Mouse (Mus musculus) hindbrain, embryonic 14.5 days (tissue): ENCODE measurements around the gene Tgtp2. TPM values are rescaled to one million over a fixed set of nuclear protein-coding genes. Genes with fewer than 3 reads are reported as not detected.
"Not testable (repeated sequence)": the region's sequence is repeated elsewhere in the genome, so short reads cannot be mapped to it uniquely, and the experiment has no call there.

Experiments
- ATAC-seq: fragments of 200-750 bp; cut with Nextera tagmentation; 2 replicates; pipeline ENCODE4 v1.8.0; 2017; ENCODE audit warnings: moderate number of reproducible peaks, mild to moderate bottlenecking, moderate TSS enrichment, moderate library complexity; ENCODE audit not compliant: low FRiP score
- DNase-seq: peaks from one replicate; pipeline ENCODE4 v3.0.0-alpha.2; 2015; ENCODE audit warnings: low spot score
- H3K27ac ChIP-seq: fragments of 300-500 bp; sonication (generic); 2 replicates; pipeline ENCODE4 v1.5.1; 2014; ENCODE audit warnings: mild to moderate bottlenecking, moderate library complexity
- H3K27me3 ChIP-seq: fragments of 300-500 bp; sonication (generic); 2 replicates; pipeline ENCODE4 v1.6.1; 2014; ENCODE audit warnings: mild to moderate bottlenecking, low read length, mixed read lengths; ENCODE audit not compliant: control insufficient read depth, insufficient read depth
- H3K36me3 ChIP-seq: fragments of 300-500 bp; sonication (generic); replicated peaks from 2 replicates; pipeline ENCODE4 v1.6.1; 2014; ENCODE audit not compliant: control insufficient read depth, insufficient read depth
- H3K4me1 ChIP-seq: fragments of 300-500 bp; sonication (generic); replicated peaks from 2 replicates; pipeline ENCODE4 v1.6.1; 2014; ENCODE audit warnings: antibody characterized with exemption, low read length, mixed read lengths; ENCODE audit not compliant: control insufficient read depth, insufficient read depth
- H3K4me2 ChIP-seq: fragments of 300-500 bp; sonication (generic); replicated peaks from 2 replicates; pipeline ENCODE4 v1.6.1; 2014; ENCODE audit warnings: mild to moderate bottlenecking, moderate library complexity
- H3K4me3 ChIP-seq: fragments of 300-500 bp; sonication (generic); replicated peaks from 2 replicates; pipeline ENCODE4 v1.5.1; 2014; ENCODE audit warnings: mild to moderate bottlenecking, low read length
- H3K9ac ChIP-seq: fragments of 300-500 bp; sonication (generic); 2 replicates; pipeline ENCODE4 v1.6.1; 2014
- H3K9me3 ChIP-seq: fragments of 300-500 bp; sonication (generic); 2 replicates; pipeline ENCODE4 v1.6.1; 2016; ENCODE audit warnings: low read length; ENCODE audit not compliant: control insufficient read depth
- WGBS: fragments of 180-500 bp; shearing (Covaris S2); extraction: QIAGEN DNeasy Blood & Tissue Kit; methylation state at CpG from one replicate; pipeline ENCODE4 v1.1.7; 2014; 5-methylcytosine and 5-hydroxymethylcytosine counted together
- polyA plus RNA-seq: library from polyadenylated mRNA; unstranded; fragments of >200 nt; fragmentation: Nextera tagmentation; extraction: Ambion mirVana; gene quantifications from 2 replicates; pipeline ENCODE4 v1.2.1, GENCODE M21; 2014

Tgtp2 gene
- polyA plus RNA-seq, 1 experiment from 2014 or later: not detected

DNA sequence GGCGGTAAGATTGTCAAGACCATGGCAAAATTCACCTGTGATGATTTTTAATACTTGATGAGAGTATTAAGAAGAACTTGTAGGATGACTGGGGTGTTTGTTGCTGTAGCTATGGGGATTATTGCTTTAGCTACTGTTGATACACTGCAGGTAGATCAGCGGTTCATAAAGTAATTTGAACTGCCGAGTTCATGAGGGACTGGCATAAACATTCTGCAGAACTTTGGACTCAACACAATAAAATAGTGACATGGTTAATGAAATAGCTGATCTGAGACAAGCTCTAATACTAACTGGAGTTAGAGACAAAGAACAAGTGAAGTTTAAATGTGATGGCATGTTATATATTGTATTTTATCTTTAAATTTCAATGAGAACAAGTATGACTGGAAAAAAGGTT is 14.7 kb upstream of the Tgtp2 start:
- no peak overlapping the region for H3K4me3 ChIP-seq
- H3K9ac ChIP-seq: no peak overlapping the region
- H3K4me1 ChIP-seq: no peaks in the 10 kb centered on the region
- H3K4me2 ChIP-seq: no peak overlapping the region
- no peaks in the 10 kb centered on the region for H3K27me3 ChIP-seq
- 90% methylated on average over 3 of the region's 3 CpGs for WGBS
- H3K9me3 ChIP-seq: no peaks in the 10 kb centered on the region
- no peak for DNase-seq
- no peaks in the 10 kb centered on the region for H3K36me3 ChIP-seq
- no peak for ATAC-seq
- no peak overlapping the region for H3K27ac ChIP-seq

DNA sequence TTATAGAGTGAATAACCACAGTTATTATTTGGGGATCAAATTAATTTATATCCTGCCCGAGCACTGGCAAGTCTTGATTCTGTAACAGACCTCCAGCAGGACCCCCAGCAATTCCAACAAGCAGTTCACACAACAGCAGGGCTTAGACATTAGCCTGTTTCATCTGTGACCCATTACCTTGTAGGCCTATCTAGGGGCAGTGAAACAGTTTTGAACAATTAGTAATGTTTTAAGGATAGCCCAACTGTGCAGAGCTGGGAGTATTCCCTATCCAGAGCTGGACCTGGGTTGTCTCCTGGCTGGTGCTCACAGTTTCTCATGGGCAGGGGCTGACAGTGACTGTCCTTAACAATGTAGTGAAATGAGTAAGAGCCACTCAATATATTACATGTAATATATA is 13.0 kb upstream of the Tgtp2 start:
- Histone ChIP-seq H3K36me3 (no peaks in the 10 kb centered on the region), H3K4me3 (no peak overlapping the region), H3K9me3 (no peaks in the 10 kb centered on the region), H3K27me3 (no peaks in the 10 kb centered on the region), H3K27ac (no peak overlapping the region), H3K4me1 (no peaks in the 10 kb centered on the region), H3K9ac (no peak overlapping the region), H3K4me2 (no peak overlapping the region)
- DNase-seq (no peak), ATAC-seq (no peak)
- 85% methylated on average over 1 of the region's 1 CpGs for WGBS

DNA sequence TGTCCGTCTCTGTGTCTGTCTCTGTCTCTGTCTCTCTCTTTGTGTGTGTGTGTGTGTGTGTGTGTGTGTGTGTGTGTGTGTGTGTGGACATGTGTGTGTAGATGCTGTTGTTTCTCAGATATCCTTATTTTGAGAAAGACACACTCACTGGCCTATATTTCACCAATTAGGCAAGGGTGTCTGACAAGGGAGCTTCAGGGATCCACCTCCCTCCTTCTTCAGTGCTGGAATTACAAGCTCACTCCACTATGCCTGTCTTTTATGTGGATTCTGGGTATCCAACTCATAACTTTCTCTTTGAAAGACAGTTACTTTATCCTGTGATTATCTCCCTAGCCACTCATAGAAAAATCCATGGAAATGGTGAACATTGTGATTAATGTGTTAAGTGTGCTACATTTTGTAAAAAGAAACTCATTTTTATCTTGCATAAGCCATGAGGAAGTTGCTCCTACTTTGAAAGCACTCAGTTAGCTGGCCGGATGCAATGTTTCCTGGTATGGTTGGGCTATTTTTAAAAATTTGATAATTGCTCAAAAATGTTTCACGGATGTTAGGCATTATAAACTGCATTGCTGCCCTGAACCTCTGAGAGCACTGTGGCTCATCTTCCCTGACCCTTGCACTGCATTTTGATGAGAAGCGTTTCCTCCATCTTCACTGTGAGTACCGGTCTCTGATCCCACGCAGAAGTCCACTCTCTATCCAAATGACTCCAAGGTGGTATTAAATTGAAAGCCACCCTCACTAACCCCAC is 12.2 kb upstream of the Tgtp2 start, which contains the start of gene Ifi47:
Gene Ifi47, plus strand, starts transcription at position 587 of the 757 bp plus-strand sequence.
- not testable (repeated sequence) for DNase-seq, H3K9ac ChIP-seq, H3K4me2 ChIP-seq, ATAC-seq, H3K4me1 ChIP-seq, H3K36me3 ChIP-seq, H3K27me3 ChIP-seq, H3K9me3 ChIP-seq, H3K27ac ChIP-seq, H3K4me3 ChIP-seq
- 85% methylated on average over 6 of the region's 6 CpGs for WGBS

DNA sequence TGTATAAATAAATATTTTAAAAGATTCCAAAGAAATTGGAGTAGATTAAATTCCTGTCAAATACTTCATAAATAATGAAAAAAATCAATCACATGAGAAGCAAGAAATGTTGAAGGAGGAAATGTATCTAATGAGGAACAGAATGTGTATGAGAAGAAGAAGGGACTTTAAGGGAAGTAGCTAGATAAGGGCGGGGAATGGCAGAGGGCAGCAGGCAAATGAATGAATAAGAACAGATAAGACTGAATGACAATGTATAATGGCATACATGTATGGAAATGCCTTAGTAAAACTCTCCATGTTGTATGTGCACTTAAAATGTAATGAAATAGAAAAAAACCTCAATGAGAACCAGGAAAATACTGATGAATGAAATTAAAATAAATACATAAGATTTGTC is 4.4 kb upstream of the Tgtp2 start:
- Histone ChIP-seq H3K4me1 (no peaks in the 10 kb centered on the region), H3K4me2 (no peak overlapping the region), H3K9ac (no peak overlapping the region), H3K36me3 (no peaks in the 10 kb centered on the region), H3K27me3 (no peaks in the 10 kb centered on the region), H3K9me3 (no peaks in the 10 kb centered on the region), H3K27ac (no peak overlapping the region), H3K4me3 (no peak overlapping the region)
- ATAC-seq (no peak), DNase-seq (no peak)
- 96% methylated on average over 1 of the region's 1 CpGs for WGBS

DNA sequence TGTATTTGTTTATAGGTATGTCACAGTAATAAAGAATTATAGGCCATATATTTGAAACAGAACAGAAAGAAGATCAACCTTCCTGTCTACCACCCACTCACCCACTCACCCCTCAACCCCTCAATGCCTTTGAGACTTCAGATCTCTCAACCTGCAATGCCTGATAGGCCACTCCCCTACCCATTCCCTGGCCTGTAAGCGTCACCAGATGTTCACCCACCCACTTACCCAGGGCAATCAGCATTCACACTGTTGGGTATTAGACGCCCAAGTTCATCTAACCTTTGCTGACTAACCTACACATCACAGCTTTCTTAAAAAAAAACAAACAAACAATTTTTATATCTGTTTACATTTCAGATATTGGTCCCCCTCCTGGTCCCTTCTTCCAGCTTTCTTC is 2.1 kb downstream of the Tgtp2 start:
- H3K4me2 ChIP-seq, DNase-seq, H3K27me3 ChIP-seq, H3K9ac ChIP-seq, H3K9me3 ChIP-seq, H3K36me3 ChIP-seq, H3K4me3 ChIP-seq, H3K4me1 ChIP-seq, H3K27ac ChIP-seq, ATAC-seq: not testable (repeated sequence)
- 87% methylated on average over 2 of the region's 2 CpGs for WGBS

DNA sequence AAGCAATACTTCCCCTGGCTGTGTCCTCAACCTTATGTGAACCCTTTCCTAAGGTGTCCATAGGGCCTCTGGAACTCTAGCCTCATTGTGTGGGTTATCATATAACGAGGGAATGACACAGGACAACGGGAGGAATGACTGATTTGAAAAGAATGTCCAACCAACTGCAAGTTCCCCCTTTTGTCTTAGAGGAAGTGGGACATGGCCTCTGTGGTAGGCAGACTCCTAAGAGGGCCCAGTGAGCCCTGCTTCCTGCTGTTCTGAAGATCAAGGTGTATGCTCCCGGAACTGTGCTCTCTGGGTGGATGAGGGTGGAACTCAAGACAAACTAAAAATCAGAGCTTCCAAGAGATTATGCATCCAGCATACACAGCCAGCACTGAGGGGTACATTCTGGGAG is 3.9 kb downstream of the Tgtp2 start:
- not testable (repeated sequence) for H3K9me3 ChIP-seq, H3K4me2 ChIP-seq, H3K9ac ChIP-seq, H3K4me1 ChIP-seq, H3K4me3 ChIP-seq, H3K27me3 ChIP-seq, H3K27ac ChIP-seq, H3K36me3 ChIP-seq, DNase-seq, ATAC-seq
- WGBS: no CpG with 5 or more reads among the region's 3 CpGs

DNA sequence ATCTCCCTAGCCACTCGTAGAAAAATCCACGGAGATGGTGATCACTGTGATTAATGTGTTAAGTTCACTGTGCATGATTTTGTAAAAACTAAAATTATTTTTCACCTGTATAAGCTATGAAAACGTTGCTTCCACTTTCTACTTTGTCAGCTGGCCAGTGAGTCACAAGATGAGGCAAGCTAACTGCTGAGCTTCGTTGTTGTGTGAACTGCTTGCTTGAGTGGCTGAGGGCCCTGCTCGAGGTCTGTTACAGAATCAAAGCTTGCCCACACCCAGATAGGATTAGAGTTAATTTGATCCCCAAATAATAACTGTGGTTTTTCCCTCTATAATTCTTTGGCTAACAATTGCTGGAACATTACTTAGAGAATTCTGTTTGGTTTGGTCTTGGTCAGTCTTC is 12.1 kb downstream of the Tgtp2 start:
- not testable (repeated sequence) for H3K27me3 ChIP-seq, DNase-seq, H3K9me3 ChIP-seq, H3K4me2 ChIP-seq, H3K9ac ChIP-seq, H3K27ac ChIP-seq, H3K4me1 ChIP-seq, H3K4me3 ChIP-seq, ATAC-seq, H3K36me3 ChIP-seq
- WGBS: no CpG with 5 or more reads among the region's 5 CpGs

DNA sequence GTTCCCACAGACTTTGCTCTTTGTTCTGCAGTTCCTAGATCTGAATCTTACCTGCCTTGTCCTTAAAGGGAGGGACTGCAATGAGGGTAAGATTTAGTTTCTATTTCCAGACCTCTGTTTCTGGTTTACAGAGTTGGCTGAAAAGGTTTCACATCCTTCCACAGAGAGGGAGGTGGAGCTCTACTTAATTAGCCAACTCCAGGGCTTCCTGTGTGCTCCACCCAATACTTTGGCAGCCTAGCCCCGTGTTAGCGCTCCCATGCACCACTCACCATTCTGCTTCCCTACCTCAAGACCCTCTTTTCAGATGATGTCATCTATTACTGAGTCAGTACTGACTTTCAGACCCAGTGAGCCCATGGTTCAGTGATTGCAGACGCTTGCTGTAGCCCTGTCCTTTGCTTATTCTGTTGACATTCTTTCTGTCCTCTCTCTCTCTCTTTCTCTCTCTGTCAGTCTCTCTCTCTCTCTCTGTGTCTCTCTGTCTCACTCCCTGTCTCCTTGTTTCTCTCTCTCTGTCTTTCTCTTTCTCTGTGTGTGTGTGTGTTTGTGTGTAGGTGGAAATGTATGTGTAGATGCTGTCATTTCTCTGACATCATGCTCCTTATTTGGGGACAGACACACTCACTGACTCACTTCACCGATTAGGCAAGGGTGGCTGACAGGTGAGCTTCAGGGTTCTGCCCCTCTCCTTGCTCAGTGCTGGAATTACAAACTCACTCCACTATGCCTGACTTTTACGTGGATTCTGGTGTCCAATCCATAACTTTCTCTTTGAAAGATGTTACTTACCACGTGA is 12.7 kb downstream of the Tgtp2 start, which contains the start of gene 9930111J21Rik2:
Gene 9930111J21Rik2, minus strand, starts transcription at position 150 of the 799 bp plus-strand sequence.
- 82% methylated on average over 1 of the region's 6 CpGs for WGBS
- not testable (repeated sequence) for H3K4me2 ChIP-seq, H3K9ac ChIP-seq, H3K36me3 ChIP-seq, H3K4me3 ChIP-seq, H3K27ac ChIP-seq, H3K9me3 ChIP-seq, H3K27me3 ChIP-seq, H3K4me1 ChIP-seq, ATAC-seq, DNase-seq

DNA sequence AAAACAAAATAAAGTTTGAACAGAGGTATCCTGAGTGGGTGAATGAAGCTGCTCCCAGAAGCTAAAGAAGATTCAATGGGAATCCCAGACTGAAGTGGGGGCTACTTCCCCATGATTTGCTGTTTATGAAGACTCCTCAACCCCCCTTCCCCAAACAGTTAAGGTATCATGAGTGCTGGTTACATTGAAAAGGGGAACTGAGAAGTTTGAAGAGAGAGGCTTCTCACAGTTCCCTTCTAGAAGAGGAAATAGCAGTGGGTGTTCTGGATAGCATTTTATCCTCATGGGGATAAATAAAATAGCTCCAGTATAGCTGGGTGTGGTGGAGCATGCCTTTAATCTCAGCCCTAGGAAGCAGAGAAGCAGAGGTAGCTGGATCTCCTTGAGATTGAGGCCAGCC is 13.9 kb downstream of the Tgtp2 start:
- not testable (repeated sequence) for H3K9me3 ChIP-seq, H3K9ac ChIP-seq, H3K4me2 ChIP-seq, H3K36me3 ChIP-seq, H3K4me1 ChIP-seq, ATAC-seq, H3K4me3 ChIP-seq, DNase-seq, H3K27me3 ChIP-seq, H3K27ac ChIP-seq
